Mouse (Mus musculus): ENCODE results near the gene Bcam.

Bcam gene

GRCm38 (mm10) chr7:19718297-19718952, 52.4 kb downstream of the Bcam start:
- no peak for DNase-seq

DNA sequence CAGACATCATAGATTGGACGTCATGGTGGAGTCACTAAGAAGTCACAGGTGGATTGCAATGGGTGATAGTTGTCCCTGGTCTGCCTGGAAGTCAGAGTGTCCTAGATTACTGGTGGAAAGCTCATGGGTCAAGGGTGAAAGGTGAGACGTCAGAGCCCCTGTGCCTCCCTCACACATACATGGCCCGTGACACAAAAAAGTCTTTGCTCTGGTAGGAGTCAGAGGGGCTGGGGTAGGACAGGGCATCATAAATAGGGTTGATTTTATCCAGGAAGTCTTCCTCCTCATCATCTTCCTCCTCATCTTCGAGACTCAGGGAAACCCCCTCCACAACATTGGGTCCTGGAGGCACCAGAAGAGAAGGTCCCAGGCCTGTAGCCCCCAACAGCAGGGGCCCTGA, 53.5 kb downstream of the Bcam start:
- no peak for DNase-seq

GRCm38 (mm10) chr7:19716822-19717221, 54.0 kb downstream of the Bcam start:
- DNase-seq = no peak

DNA sequence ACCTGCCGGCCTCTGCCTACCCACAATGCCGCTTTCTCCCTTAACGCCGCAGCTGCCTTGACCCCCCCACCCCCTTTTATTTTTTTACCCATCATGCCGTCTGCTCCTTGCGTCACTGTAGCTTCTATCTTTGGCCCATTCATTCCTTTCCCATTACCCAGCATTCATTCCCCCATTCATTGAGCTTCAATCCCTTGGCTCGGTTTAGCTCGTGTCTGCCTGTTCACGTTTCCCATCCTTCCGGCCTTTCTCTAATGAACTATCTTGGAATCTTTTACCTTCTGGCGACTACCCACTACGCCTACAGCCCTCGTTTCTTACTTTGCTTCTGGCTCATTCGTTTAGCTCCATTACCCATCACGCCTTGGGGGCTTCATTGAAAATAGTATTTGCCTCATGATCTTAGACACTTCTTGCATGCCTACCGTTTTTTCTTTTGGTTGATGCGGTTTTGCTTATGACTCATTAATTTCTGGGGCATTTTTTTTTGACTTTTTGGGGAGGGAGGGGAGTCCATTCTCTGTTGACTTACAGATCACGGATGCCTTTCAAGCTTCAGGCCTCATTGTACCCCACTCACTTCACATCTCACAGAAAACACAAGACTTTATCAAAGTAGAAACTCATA, 54.6 kb downstream of the Bcam start:
- DNase-seq = no peak

DNA sequence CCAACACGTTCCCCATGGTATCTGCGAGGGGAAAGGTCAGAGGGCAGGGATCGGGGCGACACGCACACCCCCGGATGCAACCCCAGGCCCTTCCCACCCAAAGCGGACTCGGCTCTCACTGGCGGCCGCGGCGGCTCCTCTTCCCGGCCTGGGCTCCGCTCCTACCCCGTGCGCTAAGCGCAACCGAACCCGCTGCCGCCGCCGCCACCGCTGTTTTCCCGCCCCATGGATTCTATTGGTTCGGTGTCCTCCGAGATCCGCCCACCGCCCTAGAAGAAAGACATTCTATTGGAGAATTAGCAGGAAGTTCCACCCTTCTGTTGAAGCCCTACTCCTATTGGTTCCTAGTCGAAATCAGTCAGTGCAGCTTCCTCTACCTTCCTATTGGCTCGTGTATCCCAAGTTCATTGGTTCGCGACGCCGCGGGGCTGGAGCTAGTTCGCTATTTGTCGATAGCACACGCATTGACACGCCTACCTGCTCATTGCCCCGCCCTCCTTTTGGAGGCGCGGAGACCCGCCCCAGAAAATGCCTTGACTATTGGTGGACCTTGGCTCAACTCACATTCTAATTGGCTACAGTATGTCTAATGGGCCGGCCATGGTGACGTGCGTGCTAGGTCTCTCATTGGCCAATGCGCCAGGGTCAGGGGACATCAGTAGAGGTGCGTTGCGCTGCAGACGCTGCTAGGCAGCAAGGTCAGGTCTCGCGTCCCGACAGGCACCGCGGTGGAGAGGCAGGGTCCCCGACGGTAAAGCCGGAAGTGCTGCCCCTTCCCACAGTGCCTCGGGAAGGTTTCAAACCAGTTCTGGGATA, 55.4 kb downstream of the Bcam start, which contains the start of gene Tomm40:
Gene Tomm40 (minus strand): TSS at position 200 of the 816 bp plus-strand sequence.
- peak; percentile 99 for DNase-seq

- no peak for DNase-seq
Observed at GRCm38 (mm10) chr7:19714836-19715235, 56.0 kb downstream of the Bcam start.

DNA sequence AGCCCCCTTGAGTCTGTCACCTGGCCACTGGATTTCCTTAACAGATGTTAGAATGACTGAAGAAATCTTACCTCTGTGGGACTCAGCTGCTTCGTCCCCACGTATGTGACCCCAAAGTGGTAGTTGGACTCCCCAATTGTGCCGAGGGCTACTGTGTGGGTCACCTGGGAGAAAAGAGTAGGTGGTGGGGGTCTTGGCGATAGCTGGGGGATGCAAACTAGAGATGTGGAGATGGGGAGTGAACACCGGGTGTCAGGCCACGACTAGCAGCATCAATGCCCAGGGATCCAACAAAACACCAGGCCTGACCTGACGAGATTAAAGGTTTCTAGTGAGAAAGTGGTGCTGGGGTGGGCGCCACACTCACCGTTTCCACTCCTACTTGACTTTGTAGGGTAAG, 57.2 kb downstream of the Bcam start:
- no peak for DNase-seq

- no peak for DNase-seq
Observed at GRCm38 (mm10) chr7:19713196-19713595, 57.6 kb downstream of the Bcam start.

- no peak for DNase-seq
Observed at GRCm38 (mm10) chr7:19712414-19712813, 58.4 kb downstream of the Bcam start.

DNA sequence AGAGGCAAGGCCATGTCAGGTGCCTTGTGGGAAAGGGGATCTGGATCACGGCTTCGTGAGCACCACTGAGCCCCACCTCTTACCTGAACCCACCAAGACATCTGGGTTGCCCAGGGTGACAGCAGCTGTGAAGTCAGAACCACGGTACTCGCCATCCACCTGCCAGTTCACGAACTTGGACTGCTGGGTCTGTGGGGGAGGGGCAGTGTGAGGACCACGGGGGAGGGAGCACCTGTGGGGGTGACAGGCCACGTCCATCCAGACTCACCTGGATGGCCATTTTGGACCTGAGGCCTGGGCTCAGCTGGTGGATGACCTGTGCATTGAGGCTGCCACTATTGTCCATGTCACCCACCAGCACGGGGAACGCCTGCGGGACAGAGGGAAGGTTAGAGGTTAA, 60.2 kb downstream of the Bcam start:
- no peak for DNase-seq
